Mouse (Mus musculus): ENCODE data around the gene Igf2bp2.

The Igf2bp2 gene

GRCm38 (mm10) chr16:22015569-22015968, 147.5 kb downstream of the Igf2bp2 start:
- DNase-seq: no peak

- DNase-seq: peak in 1 of 2 experiments; percentile 82
These were observed 153.5 kb downstream of the Igf2bp2 start for GRCm38 (mm10) chr16:22009596-22009995.

- DNase-seq: peak; percentile 100
These were observed 154.0 kb downstream of the Igf2bp2 start, which contains the start of gene Senp2 for GRCm38 (mm10) chr16:22009099-22009584. Gene Senp2 (plus strand): TSS chr16:22009484.
